Mouse (Mus musculus): ENCODE measurements at regions not wholly inside any gene's neighbourhood (a gene's known extent, or its start where the extent isn't known, plus 50 kb on each side); places are given as distances from the start of the nearest gene placed in this dataset.

DNA sequence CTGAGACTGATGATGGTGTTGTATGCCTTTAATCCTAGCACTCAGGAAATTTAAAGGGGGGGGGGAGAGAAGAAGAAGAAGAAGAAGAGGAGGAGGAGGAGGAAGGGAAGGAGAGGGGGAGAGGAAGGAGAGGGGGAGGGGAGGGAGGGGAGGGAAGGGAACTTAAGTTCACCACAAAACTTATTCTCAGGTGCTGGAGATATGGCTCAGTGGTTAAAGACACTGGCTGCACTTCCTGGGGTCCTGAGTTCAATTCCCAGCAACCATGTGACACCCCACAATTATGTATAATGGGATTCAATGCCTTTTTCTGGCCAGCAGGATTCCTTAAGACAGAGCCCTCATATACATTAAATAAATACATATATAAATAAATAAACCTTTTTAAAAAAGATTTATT lies 183.6 kb downstream of the Pfkfb3 start:
- dilution Hi-C loops (cut with MboI; ENCODE audit: extremely low pct_ligation_motif_present, extremely low pct_unique_long_range_greater_than_20kb, low sequenced_read_pairs) (no loop called here), in situ Hi-C loops (cut with MboI; ENCODE audit: low pct_ligation_motif_present, low pct_unique_long_range_greater_than_20kb, low sequenced_read_pairs) (no loop called here)
- no peaks in the 10 kb centered on the region for H3K27me3 ChIP-seq (replicated peaks)
- peaks cover 0 to 11% of the 10 kb centered on the region in 2 experiments; a peak in 1 of 4 replicates for H3K4me1 ChIP-seq (ENCODE audit: control insufficient read depth in 1 of 2, insufficient read depth in 2 of 2)
- no peak for DNase-seq (ENCODE audit: extremely low read depth)
- H3K36me3 ChIP-seq (replicated peaks in 1 of 2; ENCODE audit: control insufficient read depth in 1 of 2, insufficient read depth in 1 of 2, low read length in 1 of 2), result no peaks in the 10 kb centered on the region
- no peaks in the 10 kb centered on the region for H3K79me2 ChIP-seq (replicated peaks; ENCODE audit: control insufficient read depth, extremely low read depth, insufficient read depth, poor library complexity, severe bottlenecking)
- H3K9me3 ChIP-seq (replicated peaks; ENCODE audit: low read length), result no peaks in the 10 kb centered on the region
- no peak for TF ChIP-seq RAD21 (IDR thresholded peaks at IDR 0.05; ENCODE audit: low read depth, low read length)
- TF ChIP-seq PAX5 (IDR thresholded peaks at IDR 0.05; ENCODE audit: low read length), result no peak
- TF ChIP-seq RCOR1 (conservative IDR thresholded peaks at IDR 0.05; ENCODE audit: low read depth, low read length), result no peak
- TF ChIP-seq POLR2AphosphoS2 (IDR thresholded peaks at IDR 0.05; ENCODE audit: low read depth, low read length), result no peak
- no peak for TF ChIP-seq MXI1 (IDR thresholded peaks at IDR 0.05; ENCODE audit: low read depth, low read length)
- no peak for TF ChIP-seq TBP (conservative IDR thresholded peaks at IDR 0.05; ENCODE audit: low read depth, low read length)
- no peak for TF ChIP-seq BHLHE40 (IDR thresholded peaks at IDR 0.05; ENCODE audit: low read depth, low read length)
- TF ChIP-seq MAX (IDR thresholded peaks at IDR 0.05; ENCODE audit: low read length), result no peak
- TF ChIP-seq KAT2A (IDR thresholded peaks at IDR 0.05; ENCODE audit: insufficient replicate concordance, low read length), result no peak
- no peak for TF ChIP-seq ZNF384 (IDR thresholded peaks at IDR 0.05; ENCODE audit: low read depth, low read length)
- TF ChIP-seq CTCF (conservative IDR thresholded peaks at IDR 0.05 in 1 of 2, IDR thresholded peaks at IDR 0.05 in 1 of 2; ENCODE audit: low read depth in 2 of 2, low read length in 2 of 2), result no peak
- no peak for TF ChIP-seq POLR2A (IDR thresholded peaks at IDR 0.05; ENCODE audit: low read depth, low read length)
- TF ChIP-seq NELFE (IDR thresholded peaks at IDR 0.05; ENCODE audit: low read depth, low read length), result no peak
- no peak for TF ChIP-seq SIN3A (IDR thresholded peaks at IDR 0.05; ENCODE audit: low read length)
- no peak for TF ChIP-seq MEF2A (IDR thresholded peaks at IDR 0.05; ENCODE audit: borderline replicate concordance, low read depth, low read length)
- TF ChIP-seq USF2 (conservative IDR thresholded peaks at IDR 0.05; ENCODE audit: low read depth, low read length), result no peak
- no peak overlapping the region for H3K4me2 ChIP-seq (ENCODE audit: insufficient read depth, low read depth, poor library complexity, severe bottlenecking)
- H3K27ac ChIP-seq (ENCODE audit: insufficient read depth, low read depth), result no peak overlapping the region
- H3K4me3 ChIP-seq (replicated peaks in 1 of 3; ENCODE audit: low read depth in 2 of 3, low read length in 2 of 3, poor library complexity in 1 of 3), result no peak overlapping the region
- H3K9ac ChIP-seq (ENCODE audit: insufficient read depth, low read depth), result no peak overlapping the region

DNA sequence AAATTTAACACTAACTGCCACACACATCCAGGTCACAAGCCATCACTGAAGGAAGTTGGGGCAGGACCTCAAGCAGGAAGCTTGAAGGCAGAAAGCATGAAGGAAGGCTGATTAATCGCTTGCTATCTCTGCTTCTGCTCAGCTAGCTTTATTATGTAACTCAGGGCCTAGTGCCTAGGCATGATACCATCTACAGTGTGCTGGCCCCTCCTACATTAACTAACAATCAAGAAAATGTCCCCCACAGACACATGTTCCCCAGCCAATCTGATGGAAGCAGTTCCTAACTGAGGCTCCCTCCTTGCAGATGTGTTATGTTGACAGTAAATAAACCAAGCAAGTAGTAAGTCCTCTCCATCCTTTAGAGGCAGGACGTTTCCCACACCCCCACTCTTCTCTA lies 186.6 kb downstream of the Pfkfb3 start:
- dilution Hi-C loops (cut with MboI; ENCODE audit: extremely low pct_ligation_motif_present, extremely low pct_unique_long_range_greater_than_20kb, low sequenced_read_pairs), result no loop called here
- Histone ChIP-seq H3K27me3 (replicated peaks) (no peaks in the 10 kb centered on the region), H3K79me2 (replicated peaks; ENCODE audit: control insufficient read depth, extremely low read depth, insufficient read depth, poor library complexity, severe bottlenecking) (no peaks in the 10 kb centered on the region), H3K36me3 (replicated peaks in 1 of 2; ENCODE audit: control insufficient read depth in 1 of 2, insufficient read depth in 1 of 2, low read length in 1 of 2) (no peaks in the 10 kb centered on the region), H3K4me1 (ENCODE audit: control insufficient read depth in 1 of 2, insufficient read depth in 2 of 2) (peaks cover 3 to 18% of the 10 kb centered on the region in 2 experiments; a peak in 2 of 4 replicates), H3K9me3 (replicated peaks; ENCODE audit: low read length) (no peaks in the 10 kb centered on the region), H3K4me2 (ENCODE audit: insufficient read depth, low read depth, poor library complexity, severe bottlenecking) (no peak overlapping the region), H3K9ac (ENCODE audit: insufficient read depth, low read depth) (no peak overlapping the region), H3K4me3 (replicated peaks in 1 of 3; ENCODE audit: low read depth in 2 of 3, low read length in 2 of 3, poor library complexity in 1 of 3) (no peak overlapping the region), H3K27ac (ENCODE audit: insufficient read depth, low read depth) (no peak overlapping the region)
- TF ChIP-seq SMC3 (IDR thresholded peaks at IDR 0.05; ENCODE audit: low read depth, low read length) (no peak), ZC3H11A (IDR thresholded peaks at IDR 0.05; ENCODE audit: low read depth, low read length) (no peak), JUN (IDR thresholded peaks at IDR 0.05; ENCODE audit: insufficient read depth, low read depth, low read length) (no peak), JUND (conservative IDR thresholded peaks at IDR 0.05; ENCODE audit: low read depth, low read length) (no peak), CHD1 (IDR thresholded peaks at IDR 0.05; ENCODE audit: low read depth, low read length) (no peak), E2F4 (IDR thresholded peaks at IDR 0.05; ENCODE audit: insufficient replicate concordance, low read depth, low read length) (no peak)
- in situ Hi-C loops (cut with MboI; ENCODE audit: low pct_ligation_motif_present, low pct_unique_long_range_greater_than_20kb, low sequenced_read_pairs), result no loop called here
- DNase-seq (ENCODE audit: extremely low read depth), result no peak

Measured in CH12.LX (cell line).